Mouse (Mus musculus) telencephalon, adult 2 months (tissue): ENCODE data around the gene Zfp143.

Experiments used
- DNase-seq: peaks from one replicate; pipeline ENCODE4 v3.0.0-alpha.2; 2011; ENCODE audit warnings: low read depth, low spot score

Zfp143 gene

GRCm38 (mm10) chr7:110133988-110134387 lies 73.0 kb downstream of the Zfp143 start:
- no peak for DNase-seq

GRCm38 (mm10) chr7:110138538-110138937 lies 77.5 kb downstream of the Zfp143 start:
- DNase-seq = no peak

- no peak for DNase-seq
Measured at GRCm38 (mm10) chr7:110143863-110144262, 82.8 kb downstream of the Zfp143 start.
